Mouse (Mus musculus) myocyte (in vitro differentiated cells): ENCODE data around the gene Mta2. TPM values are rescaled to one million over a fixed set of nuclear protein-coding genes. Genes with fewer than 3 reads are reported as not detected.

Experiments used
- H3K27me3 ChIP-seq: one replicate; pipeline ENCODE4 v1.6.1; 2011; ENCODE audit not compliant: control insufficient read depth, insufficient read depth, insufficient read length
- H3K36me3 ChIP-seq: one replicate; pipeline ENCODE4 v1.6.1; 2011; ENCODE audit not compliant: control insufficient read depth, insufficient read depth
- H3K4me2 ChIP-seq: one replicate; pipeline ENCODE4 v1.6.1; 2011; ENCODE audit warnings: low read depth, control low read depth
- H3K4me3 ChIP-seq: one replicate; pipeline ENCODE4 v1.5.1; 2011; ENCODE audit warnings: mild to moderate bottlenecking, control low read depth, moderate library complexity
- H3K79me2 ChIP-seq: one replicate; pipeline ENCODE4 v1.6.1; 2011; ENCODE audit not compliant: control insufficient read depth, insufficient read depth
- H3ac ChIP-seq: one replicate; pipeline ENCODE4 v1.6.1; 2011; ENCODE audit not compliant: control insufficient read depth, insufficient read length
- CEBPB ChIP-seq: IDR thresholded peaks from 2 replicates; pipeline ENCODE4 v1.6.1; 2011; ENCODE audit warnings: mild to moderate bottlenecking, moderate library complexity; ENCODE audit not compliant: poor library complexity, insufficient read depth, severe bottlenecking
- E2F4 ChIP-seq: IDR thresholded peaks from one replicate; pipeline ENCODE4 v1.6.1; 2011; ENCODE audit warnings: mild to moderate bottlenecking, control low read depth, moderate library complexity; ENCODE audit not compliant: insufficient read depth
- MAX ChIP-seq: IDR thresholded peaks from one replicate; pipeline ENCODE4 v1.6.1; 2011; ENCODE audit warnings: low read depth, mild to moderate bottlenecking, control low read depth
- MYOD1 ChIP-seq, 3 experiments: IDR thresholded peaks; one replicate each; pipeline ENCODE4 v1.6.1; 2011; ENCODE audit warnings: control low read depth in 2 of 3, low read depth in 2 of 3, mild to moderate bottlenecking in 2 of 3, moderate library complexity in 1 of 3; ENCODE audit not compliant: insufficient read length in 2 of 3, control insufficient read depth in 1 of 3
- MYOG ChIP-seq, 3 experiments: IDR thresholded peaks; one replicate each; pipeline ENCODE4 v1.6.1; 2011; ENCODE audit warnings: control low read depth in 2 of 3, low read depth in 2 of 3, mild to moderate bottlenecking in 2 of 3; ENCODE audit not compliant: insufficient read length in 2 of 3, control insufficient read depth in 1 of 3, insufficient read depth in 1 of 3
- POLR2A ChIP-seq: IDR thresholded peaks from one replicate; pipeline ENCODE4 v1.6.1; 2011; ENCODE audit warnings: low read depth, mild to moderate bottlenecking, control low read depth, moderate library complexity; ENCODE audit not compliant: insufficient read length
- POLR2AphosphoS2 ChIP-seq: IDR thresholded peaks from one replicate; pipeline ENCODE4 v1.6.1; 2011; ENCODE audit warnings: low read depth, control low read depth; ENCODE audit not compliant: insufficient read length
- REST ChIP-seq: IDR thresholded peaks from one replicate; pipeline ENCODE4 v1.6.1; 2011; ENCODE audit warnings: mild to moderate bottlenecking, control low read depth, moderate library complexity; ENCODE audit not compliant: insufficient read depth, insufficient read length
- SRF ChIP-seq: IDR thresholded peaks from one replicate; pipeline ENCODE4 v1.6.1; 2011; ENCODE audit warnings: low read depth; ENCODE audit not compliant: control insufficient read depth, insufficient read length
- TCF12 ChIP-seq: IDR thresholded peaks from one replicate; pipeline ENCODE4 v1.6.1; 2011; ENCODE audit warnings: mild to moderate bottlenecking, control low read depth; ENCODE audit not compliant: poor library complexity, insufficient read depth, severe bottlenecking
- TCF3 ChIP-seq: IDR thresholded peaks from one replicate; pipeline ENCODE4 v1.6.1; 2011; ENCODE audit warnings: low read depth, control low read depth; ENCODE audit not compliant: insufficient read length
- USF1 ChIP-seq: IDR thresholded peaks from one replicate; pipeline ENCODE4 v1.6.1; 2011; ENCODE audit warnings: low read depth, mild to moderate bottlenecking, control low read depth, moderate library complexity
- polyA plus RNA-seq: library from polyadenylated mRNA; unstranded; fragments of >200 nt; fragmentation: generic; extraction: Trizol; gene quantifications from one replicate; pipeline ENCODE4 v1.2.1, GENCODE M21; 2012; ENCODE audit warnings: missing spikeins

Gene Mta2
- polyA plus RNA-seq, 1 experiment = 81.5 TPM

DNA sequence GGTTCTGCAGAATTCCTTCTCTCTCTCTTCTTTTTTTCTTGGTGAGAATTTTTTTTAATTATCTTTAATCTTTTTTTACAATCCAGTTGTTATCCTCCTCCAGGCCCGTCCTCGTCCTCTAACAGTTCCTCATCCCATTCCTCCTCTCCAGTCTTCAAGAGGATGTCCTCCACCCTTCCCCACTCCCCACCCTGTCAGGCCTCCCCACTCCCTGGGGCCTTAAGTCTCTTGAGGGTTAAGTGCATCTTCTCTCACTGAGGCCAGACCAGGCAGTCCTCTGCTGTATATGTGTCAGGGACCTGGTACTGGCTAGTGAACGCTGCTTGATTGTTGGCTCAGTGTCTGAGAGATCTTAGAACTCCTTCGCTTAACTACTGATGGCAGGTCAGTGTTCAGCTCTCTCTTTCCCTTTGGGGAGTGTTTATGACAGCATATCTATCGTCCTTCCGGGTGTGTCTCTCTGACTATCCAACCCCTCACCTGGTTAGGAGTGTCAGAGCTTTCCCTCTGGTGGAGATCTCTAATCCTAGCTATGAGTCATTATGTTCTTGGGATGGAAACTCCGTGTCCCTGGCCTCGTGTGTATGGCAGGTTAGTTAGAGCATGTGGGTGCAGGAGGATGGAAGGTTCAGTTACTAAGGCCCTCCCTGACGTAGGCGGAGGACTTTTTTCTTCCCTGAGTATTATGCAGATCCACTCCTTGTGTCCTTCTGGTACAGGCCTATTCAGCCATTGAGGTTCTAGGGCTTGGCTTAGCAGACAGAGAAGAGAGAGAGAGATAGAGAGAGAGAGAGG is 53.3 kb downstream of the Mta2 start:
- Histone ChIP-seq H3K79me2 (peaks cover 98% of the 10 kb centered on the region), H3K4me2 (peak overlapping the region; percentile 100), H3ac (no peak overlapping the region), H3K27me3 (no peaks in the 10 kb centered on the region), H3K36me3 (peaks cover 13% of the 10 kb centered on the region), H3K4me3 (no peak overlapping the region)
- TF ChIP-seq MYOD1 (IDR thresholded peaks at IDR 0.05; ENCODE audit: control insufficient read depth in 1 of 3, insufficient read length in 2 of 3, low read depth in 2 of 3) (no peak), POLR2AphosphoS2 (no peak), E2F4 (no peak), SRF (no peak), USF1 (no peak), REST (no peak), POLR2A (no peak), TCF12 (no peak), MYOG (IDR thresholded peaks at IDR 0.05; ENCODE audit: control insufficient read depth in 1 of 3, insufficient read depth in 1 of 3, insufficient read length in 2 of 3, low read depth in 2 of 3) (no peak), MAX (no peak)

DNA sequence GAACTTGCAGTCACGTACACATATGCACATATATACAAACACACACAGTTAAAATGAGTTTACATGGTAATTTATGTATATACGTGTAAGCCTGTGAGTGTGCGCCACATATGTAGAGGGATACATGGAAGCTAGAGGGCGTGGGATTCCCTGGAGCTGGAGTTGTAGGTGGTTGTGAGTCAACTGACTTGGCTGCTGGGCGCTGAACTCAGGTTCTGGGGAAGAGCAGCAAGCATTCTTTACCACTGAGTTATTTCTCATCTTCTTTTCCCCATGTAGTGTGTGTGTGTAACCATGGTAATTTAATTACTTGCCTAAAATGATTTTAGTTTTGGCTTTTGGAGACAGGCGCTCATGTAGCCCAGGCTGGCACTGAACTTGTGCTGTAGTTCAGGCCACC is 54.9 kb downstream of the Mta2 start:
- Histone ChIP-seq H3K36me3 (peaks cover 27% of the 10 kb centered on the region), H3K79me2 (peaks cover 99% of the 10 kb centered on the region), H3ac (no peak overlapping the region), H3K4me3 (no peak overlapping the region), H3K27me3 (no peaks in the 10 kb centered on the region), H3K4me2 (peak overlapping the region; percentile 100)
- TF ChIP-seq MYOG (IDR thresholded peaks at IDR 0.05; ENCODE audit: control insufficient read depth in 1 of 3, insufficient read depth in 1 of 3, insufficient read length in 2 of 3, low read depth in 2 of 3) = no peak
- TF ChIP-seq POLR2AphosphoS2 = peak; percentile 41
- no peak for TF ChIP-seq TCF12

DNA sequence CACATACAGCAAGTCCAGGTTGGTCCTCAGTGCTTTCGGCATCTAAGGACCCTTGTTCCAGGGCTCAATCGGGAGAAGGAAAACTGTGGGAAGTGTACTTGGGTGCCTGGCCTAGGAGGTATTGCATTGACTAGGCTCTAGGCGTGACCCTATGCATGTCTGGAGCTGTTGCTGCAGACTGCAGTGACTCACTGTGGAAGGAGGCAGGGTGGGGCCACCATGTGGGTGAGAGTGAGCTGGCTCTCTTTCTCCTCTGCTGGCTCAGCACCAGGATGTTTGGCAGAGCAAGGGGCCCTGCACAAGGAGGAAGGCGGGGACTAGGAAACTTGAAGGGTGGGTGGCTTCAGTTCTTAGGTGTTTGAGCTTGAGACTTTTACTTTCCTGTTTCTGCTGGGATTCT is 55.9 kb downstream of the Mta2 start:
- no peak for TF ChIP-seq REST
- TF ChIP-seq USF1 = no peak
- TF ChIP-seq TCF12 = no peak
- TF ChIP-seq TCF3 = peak; percentile 11
- TF ChIP-seq MYOD1 (IDR thresholded peaks at IDR 0.05; ENCODE audit: control insufficient read depth in 1 of 3, insufficient read length in 2 of 3, low read depth in 2 of 3) = peak in 2 of 3 experiments; percentile 7 to 73
- TF ChIP-seq MAX = no peak
- no peak for TF ChIP-seq SRF
- TF ChIP-seq E2F4 = no peak
- 0 out of 2 replicates have a peak, but pooled peaks have one; percentile 40 for TF ChIP-seq CEBPB
- peak in 1 of 3 experiments; percentile 75 for TF ChIP-seq MYOG (IDR thresholded peaks at IDR 0.05; ENCODE audit: control insufficient read depth in 1 of 3, insufficient read depth in 1 of 3, insufficient read length in 2 of 3, low read depth in 2 of 3)
- TF ChIP-seq POLR2A = peak; percentile 38
- TF ChIP-seq POLR2AphosphoS2 = peak; percentile 59
- H3ac ChIP-seq = no peak overlapping the region
- peaks cover 37% of the 10 kb centered on the region for H3K36me3 ChIP-seq
- H3K4me3 ChIP-seq = no peak overlapping the region
- H3K79me2 ChIP-seq = peaks cover 99% of the 10 kb centered on the region
- peak overlapping the region; percentile 100 for H3K4me2 ChIP-seq
- no peaks in the 10 kb centered on the region for H3K27me3 ChIP-seq

DNA sequence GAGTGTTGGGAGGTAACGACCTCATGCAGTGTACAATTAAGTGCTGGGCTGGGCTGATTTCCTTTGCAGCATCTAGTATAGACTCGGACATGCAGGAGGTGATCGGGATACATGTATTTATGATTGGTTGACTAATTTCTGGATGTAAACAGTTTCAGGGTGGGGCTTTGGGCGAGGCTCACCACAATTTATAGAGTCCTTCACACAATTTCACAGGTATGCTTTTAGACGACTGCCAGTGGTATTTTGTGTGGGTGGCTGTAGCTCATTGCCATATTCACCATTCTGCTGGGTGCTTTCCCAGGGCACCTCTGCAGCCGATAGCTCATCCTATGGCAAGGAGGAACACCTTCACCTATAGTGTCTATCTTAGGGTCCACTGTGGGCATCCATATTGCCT is 56.9 kb downstream of the Mta2 start:
- H3K4me3 ChIP-seq = no peak overlapping the region
- H3ac ChIP-seq = no peak overlapping the region
- peaks cover 99% of the 10 kb centered on the region for H3K79me2 ChIP-seq
- H3K36me3 ChIP-seq = peaks cover 47% of the 10 kb centered on the region
- TF ChIP-seq MYOD1 (IDR thresholded peaks at IDR 0.05; ENCODE audit: control insufficient read depth in 1 of 3, insufficient read length in 2 of 3, low read depth in 2 of 3) (no peak), TCF3 (no peak), CEBPB (no peak)
- H3K4me2 ChIP-seq = peak overlapping the region; percentile 100
- H3K27me3 ChIP-seq = no peaks in the 10 kb centered on the region

DNA sequence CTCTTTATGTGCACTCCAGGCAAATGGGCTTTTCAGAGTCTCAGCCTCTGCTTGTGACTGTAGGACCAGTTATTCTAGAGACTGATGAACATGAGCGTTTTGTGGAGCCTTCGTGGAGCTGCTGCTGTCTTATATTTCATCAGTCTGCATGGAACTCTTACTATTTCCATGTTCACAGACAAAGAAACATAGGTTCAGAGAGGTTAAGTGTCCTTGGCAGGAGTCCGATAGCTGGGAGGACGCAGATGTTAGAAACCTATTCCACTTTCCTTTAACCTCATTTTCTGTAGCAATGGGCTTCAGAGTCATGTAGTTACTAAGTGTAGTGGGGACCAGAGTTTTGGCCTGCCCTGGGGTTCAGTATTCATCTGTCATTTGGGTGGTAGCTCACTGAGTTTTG is 57.5 kb downstream of the Mta2 start:
- TF ChIP-seq REST (no peak), USF1 (no peak), TCF3 (no peak), POLR2AphosphoS2 (no peak), SRF (no peak), POLR2A (no peak), MYOG (IDR thresholded peaks at IDR 0.05; ENCODE audit: control insufficient read depth in 1 of 3, insufficient read depth in 1 of 3, insufficient read length in 2 of 3, low read depth in 2 of 3) (no peak), MYOD1 (IDR thresholded peaks at IDR 0.05; ENCODE audit: control insufficient read depth in 1 of 3, insufficient read length in 2 of 3, low read depth in 2 of 3) (no peak), E2F4 (no peak), TCF12 (no peak), CEBPB (no peak), MAX (no peak)
- H3K4me2 ChIP-seq = peak overlapping the region; percentile 100
- peaks cover 99% of the 10 kb centered on the region for H3K79me2 ChIP-seq
- H3ac ChIP-seq = no peak overlapping the region
- H3K36me3 ChIP-seq = peaks cover 53% of the 10 kb centered on the region
- no peaks in the 10 kb centered on the region for H3K27me3 ChIP-seq
- no peak overlapping the region for H3K4me3 ChIP-seq
